In genomic region chr1:39284786-39285185, GRCm38 (mm10) we compare ENCODE assay signal across 9 mouse cellular contexts.
DNase-seq lines count a peak whose midpoint lies in the region; ATAC-seq lines count a peak whose summit lies in the region.
"Had no signal": no experiment of that assay in that cellular context is flagged by ENCODE, and none has a peak within 500 bp of the region (broad histone marks: within the 10 kb centered on the region; RNA-seq: fewer than 3 reads in every experiment).

No protein-coding gene starts in this region.

- 43% methylated on average over 16 of the region's 16 CpGs for WGBS in lung, embryonic 16.5 days

- H3K4me2 ChIP-seq in lung, embryonic 16.5 days (ENCODE audit: low read depth, low read length), result no peak overlapping the region
- H3K4me2 ChIP-seq: limb, embryonic 13.5 days had no signal

- peak; percentile 23; the same call in 1 of the 2 replicates for ATAC-seq in frontal cortex, adult (ENCODE audit: low TSS enrichment)
- peak; percentile 21; the same call in 1 of the 2 replicates for ATAC-seq in lung, embryonic 16.5 days (ENCODE audit: low read depth)
- ATAC-seq in monocyte, adult 5-6 weeks (replicated peaks; ENCODE audit: insufficient number of reproducible peaks, low FRiP score, low TSS enrichment, poor library complexity, severe bottlenecking), result no peak

- no peaks in the 10 kb centered on the region for H3K36me3 ChIP-seq in lung, embryonic 16.5 days (ENCODE audit: control insufficient read depth, insufficient read depth, low read length)
- H3K36me3 ChIP-seq: limb, embryonic 13.5 days had no signal

- no peaks in the 10 kb centered on the region for H3K9me3 ChIP-seq in lung, embryonic 16.5 days (ENCODE audit: control insufficient read depth, low read length)
- H3K9me3 ChIP-seq: limb, embryonic 13.5 days had no signal

- no peak for DNase-seq in frontal cortex, postnatal 25 days (ENCODE audit: low spot score in 2 of 2)
- peak; percentile 54 for DNase-seq in brain, adult 2 months (ENCODE audit: low read depth, low spot score)
- DNase-seq in heart, postnatal 36 days, result peak; percentile 48 to 49
- no peak for DNase-seq in spleen, postnatal 14 days (ENCODE audit: low spot score in 2 of 2)
- no peak for DNase-seq in right cerebral cortex, postnatal 25 days

- no peak overlapping the region for H3K4me3 ChIP-seq in lung, embryonic 16.5 days (ENCODE audit: low read length)
- H3K4me3 ChIP-seq: limb, embryonic 13.5 days had no signal

- no peak overlapping the region for H3K27ac ChIP-seq in lung, embryonic 16.5 days (ENCODE audit: low read length)
- H3K27ac ChIP-seq: limb, embryonic 13.5 days had no signal

- intact Hi-C loops in heart, postnatal 36 days (cut with DNase I), result loop anchor here (5.0 kb wide), 3 partner anchors 48 to 177 kb away; no protein-coding TSS in a partner anchor

- no peaks in the 10 kb centered on the region for H3K27me3 ChIP-seq in lung, embryonic 16.5 days (ENCODE audit: control insufficient read depth, insufficient read depth, low read depth, low read length)
- H3K27me3 ChIP-seq: limb, embryonic 13.5 days had no signal

- no peak overlapping the region for H3K9ac ChIP-seq in lung, embryonic 16.5 days (ENCODE audit: low read length)
- H3K9ac ChIP-seq: limb, embryonic 13.5 days had no signal

- H3K4me1 ChIP-seq in lung, embryonic 16.5 days (replicated peaks; ENCODE audit: control insufficient read depth, insufficient read depth, low read length), result peaks cover 9% of the 10 kb centered on the region
- H3K4me1 ChIP-seq: limb, embryonic 13.5 days had no signal

Comparison
In these comparisons a context has a peak if more than half of its experiments do, and no peak if none do; other contexts are left out.
1. DNase-seq: peak in brain, adult 2 months (single experiment) and heart, postnatal 36 days (2 of 2); none in frontal cortex, postnatal 25 days (0 of 2), spleen, postnatal 14 days (0 of 2) and right cerebral cortex, postnatal 25 days (single experiment).